Mouse (Mus musculus) gastrocnemius, adult 18-20 months (tissue): ENCODE data around the gene Gngt2. TPM values are rescaled to one million over a fixed set of nuclear protein-coding genes. Genes with fewer than 3 reads are reported as not detected.

Experiments
- total RNA-seq, 2 experiments: library from RNA; stranded (reverse); gene quantifications; 2 replicates each; pipeline ENCODE4 v1.2.3; 2021

Gngt2 gene
- total RNA-seq, 2 experiments from 2014 or later = 5.5 to 6.9 TPM

Other genes with a start within 250 kb of the Gngt2 start
- gene Ngfr, start 249.5 kb upstream of the Gngt2 start, total RNA-seq = under 1 TPM; 0.34 to 0.38 TPM
- 100 to 1,000 TPM; 151 to 168 TPM for gene Phb, start 170.3 kb upstream of the Gngt2 start, total RNA-seq
- 100 to 1,000 TPM; 105 to 128 TPM for gene Zfp652, start 124.5 kb upstream of the Gngt2 start, total RNA-seq
- gene B130006D01Rik, start 113.6 kb upstream of the Gngt2 start, total RNA-seq = under 1 TPM; 0.09 to 0.27 TPM
- 100 to 1,000 TPM; 355 to 388 TPM for gene Phospho1, start 12.7 kb upstream of the Gngt2 start, total RNA-seq
- 1 to 10 TPM; 3.0 to 4.2 TPM for gene Abi3, start 5.3 kb downstream of the Gngt2 start, total RNA-seq
- gene B4galnt2, start 77.7 kb downstream of the Gngt2 start, total RNA-seq = not detected
- gene Igf2bp1, start 168.7 kb downstream of the Gngt2 start, total RNA-seq = not detected
- gene Gip, start 187.3 kb downstream of the Gngt2 start, total RNA-seq = not detected
- 10 to 100 TPM; 33.4 to 35.7 TPM for gene Snf8, start 197.7 kb downstream of the Gngt2 start, total RNA-seq
- 10 to 100 TPM; 14.5 to 17.3 TPM for gene Ube2z, start 228.2 kb downstream of the Gngt2 start, total RNA-seq
- gene Atp5g1, start 238.5 kb downstream of the Gngt2 start, total RNA-seq = 1,000 to 10,000 TPM; 1,436 to 1,539 TPM